Mouse (Mus musculus) NIH3T3 (cell line): ENCODE measurements around the gene Cracr2a.

Experiments
- DNase-seq: peaks from one replicate; pipeline ENCODE4 v3.0.0-alpha.2; 2012; ENCODE audit warnings: low read depth

Cracr2a gene

DNA sequence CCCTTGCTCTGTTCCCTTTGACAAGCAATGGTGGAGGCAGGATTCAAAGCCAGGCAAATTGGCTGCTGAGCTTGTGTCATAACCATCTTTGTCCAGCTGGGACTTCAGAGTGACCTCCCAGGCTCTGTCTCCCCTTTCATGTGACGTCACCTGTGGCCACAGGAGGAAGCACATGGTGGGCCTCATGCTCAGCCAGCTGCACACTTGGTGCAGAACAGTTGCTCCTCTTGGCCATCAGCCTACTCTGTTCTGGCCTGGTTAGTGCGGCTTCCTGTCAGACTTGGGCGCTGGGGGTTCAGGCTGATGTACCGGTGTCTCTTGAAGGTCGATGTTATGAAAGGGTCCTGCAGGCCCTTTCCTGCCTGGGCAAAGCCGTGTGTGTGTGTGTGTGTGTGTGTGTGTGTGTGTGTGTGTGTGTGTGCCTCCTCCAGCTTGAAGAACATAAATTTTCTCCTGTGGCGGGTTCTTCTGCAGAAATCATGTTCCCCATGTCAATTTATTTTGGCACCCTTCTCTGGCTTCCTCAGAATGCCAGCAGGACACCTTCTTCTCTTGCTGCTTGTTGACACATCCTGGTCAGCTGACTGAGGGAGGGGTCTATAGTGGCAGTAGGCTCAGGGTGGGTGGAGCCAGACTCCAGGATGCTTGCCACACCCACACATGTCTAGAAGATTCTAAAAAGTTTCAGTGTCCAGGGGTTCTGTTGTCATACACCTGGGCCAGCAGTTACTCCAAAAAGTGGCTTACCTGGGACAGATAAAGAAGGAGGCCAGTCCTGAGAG is 5.0 kb downstream of the Cracr2a start:
- peak; percentile 30 for DNase-seq

DNA sequence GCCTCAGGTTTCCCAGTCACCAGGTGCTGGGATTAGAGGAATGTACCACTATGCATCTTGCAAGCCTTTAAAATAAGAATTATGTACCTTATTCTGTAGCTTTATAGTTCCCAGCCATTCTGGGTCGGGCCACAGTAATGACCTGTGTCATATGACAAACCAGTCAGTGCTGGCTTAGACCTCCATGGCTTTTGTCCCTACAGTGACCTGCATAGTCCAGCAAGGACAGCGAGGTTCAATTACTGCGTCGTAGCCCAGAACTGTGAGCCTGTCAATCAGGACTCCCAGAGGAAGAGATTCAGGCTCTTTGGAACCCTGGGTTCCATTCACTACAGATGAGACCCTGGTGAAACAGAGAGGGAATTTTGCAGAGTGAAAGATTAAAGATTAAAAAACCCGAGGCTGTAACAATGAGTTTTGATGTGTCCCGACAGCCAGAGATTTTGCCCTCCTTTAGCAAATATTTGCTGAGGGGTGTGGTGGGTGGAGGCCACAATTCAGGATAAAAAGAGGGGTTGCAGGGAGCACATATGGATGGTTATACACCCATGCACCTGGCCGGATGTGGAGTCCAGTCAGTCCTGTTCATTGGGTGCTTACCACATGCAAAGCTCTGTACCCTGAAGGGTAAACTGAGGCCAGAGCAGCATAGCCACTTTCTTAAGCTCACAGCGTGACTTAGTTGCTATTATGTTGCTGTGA is 10.9 kb downstream of the Cracr2a start:
- DNase-seq: no peak

DNA sequence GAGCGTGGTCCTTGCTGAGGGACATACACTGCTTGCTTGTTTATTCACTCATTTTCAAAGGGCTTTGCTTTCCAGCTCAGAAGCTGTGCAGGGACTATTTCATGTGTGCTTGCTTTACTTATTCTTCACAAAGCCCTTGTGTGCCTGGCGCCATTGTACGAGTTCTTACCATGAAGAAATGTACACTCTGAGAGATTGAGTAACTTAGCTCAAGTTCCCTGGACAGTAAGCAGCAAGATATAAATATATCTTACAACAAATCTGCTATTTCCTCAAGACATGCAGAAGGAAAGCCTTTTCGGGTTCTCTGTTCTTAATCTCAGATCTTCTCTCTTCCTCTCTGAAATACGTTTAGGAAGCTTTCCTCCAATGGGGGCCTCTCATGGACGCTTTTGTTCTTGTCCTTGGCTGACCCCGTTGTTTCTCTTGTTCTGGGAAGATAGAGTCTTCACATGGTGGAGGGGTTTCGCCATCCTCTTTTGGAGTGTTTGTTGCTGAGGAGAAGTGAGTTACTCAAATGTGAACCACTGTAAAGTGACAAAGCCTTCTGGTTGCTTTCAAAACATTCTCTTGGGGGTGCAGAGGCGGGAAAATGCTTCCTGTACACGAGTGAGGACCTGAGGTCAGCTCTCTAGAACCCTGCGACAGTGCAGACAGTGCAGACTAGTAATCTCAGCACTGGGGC is 12.8 kb downstream of the Cracr2a start:
- no peak for DNase-seq

DNA sequence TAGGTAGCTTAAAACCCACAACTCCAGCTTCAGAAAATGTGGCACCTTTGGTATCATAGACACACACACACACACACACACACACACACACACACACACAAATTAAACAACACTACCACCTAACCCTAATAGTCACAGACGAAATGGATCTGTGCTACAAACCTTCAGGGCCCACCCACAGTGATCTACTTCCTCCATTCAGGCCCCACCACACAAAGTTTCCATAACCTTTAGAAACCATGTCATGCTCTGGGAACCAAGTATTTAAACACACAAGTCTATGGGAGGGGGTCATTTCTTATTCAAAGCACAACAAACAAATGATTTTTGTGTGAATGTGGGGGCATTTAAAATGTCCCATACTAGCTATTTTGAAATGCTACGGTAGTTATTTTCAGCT is 14.1 kb downstream of the Cracr2a start:
- no peak for DNase-seq

DNA sequence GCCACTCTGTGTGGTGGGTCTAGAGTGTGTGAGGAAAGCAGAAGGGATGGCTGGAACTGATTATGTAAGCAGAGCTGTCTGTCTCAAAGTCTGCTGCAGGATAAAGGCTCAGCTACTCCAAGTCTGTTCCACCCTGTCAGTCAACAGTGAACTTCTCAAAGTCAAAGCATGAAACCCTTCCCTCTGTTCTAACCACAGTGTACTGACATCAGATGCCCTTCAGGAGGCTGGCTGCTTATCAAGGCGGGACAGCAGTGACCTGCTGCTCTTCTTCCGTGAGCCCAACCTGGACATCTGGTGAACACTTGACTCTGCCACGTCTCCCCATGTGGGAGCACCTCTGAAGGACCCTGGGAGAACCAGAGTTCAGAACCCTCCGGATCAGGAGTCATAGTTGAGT is 16.6 kb downstream of the Cracr2a start:
- DNase-seq: no peak

DNA sequence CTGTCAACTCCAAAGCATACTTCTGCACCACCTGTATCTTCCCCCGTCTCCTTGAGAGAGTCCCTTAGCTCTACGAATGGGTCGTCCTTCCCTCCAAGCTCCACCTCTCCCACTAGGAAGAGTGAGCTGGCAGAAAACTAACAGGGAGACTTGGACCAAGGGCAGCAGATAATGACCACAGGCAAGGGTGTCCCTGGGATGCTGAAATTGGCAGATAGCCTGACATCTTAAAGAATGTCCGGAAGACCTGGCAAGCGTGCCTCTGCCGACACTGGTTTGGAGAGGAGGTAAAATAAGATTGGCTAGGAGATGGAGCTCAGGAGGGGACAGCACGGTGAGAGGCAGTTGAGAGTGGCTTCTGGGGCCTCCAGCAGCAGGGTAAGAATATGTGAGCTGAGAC is 17.2 kb downstream of the Cracr2a start:
- DNase-seq: no peak

DNA sequence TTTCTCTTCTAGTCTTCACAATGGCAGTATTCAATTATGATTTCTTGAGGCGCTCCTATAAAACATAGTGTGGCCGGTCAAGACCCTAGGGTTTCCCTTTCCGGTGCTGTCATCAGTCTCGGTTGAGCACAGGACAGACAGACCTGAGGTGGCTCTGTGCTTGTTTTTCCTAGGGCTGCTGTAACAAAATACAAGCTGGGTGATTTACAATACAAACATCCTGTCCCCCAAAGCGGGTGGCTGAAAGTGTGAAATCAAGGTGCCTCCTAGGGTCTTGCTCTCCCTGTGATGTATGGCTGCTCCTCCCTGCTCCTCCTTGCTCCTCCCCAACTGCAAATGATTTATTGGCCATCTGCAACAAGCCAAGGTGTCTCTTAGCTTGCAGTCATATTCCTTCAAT is 17.7 kb downstream of the Cracr2a start:
- DNase-seq: no peak

DNA sequence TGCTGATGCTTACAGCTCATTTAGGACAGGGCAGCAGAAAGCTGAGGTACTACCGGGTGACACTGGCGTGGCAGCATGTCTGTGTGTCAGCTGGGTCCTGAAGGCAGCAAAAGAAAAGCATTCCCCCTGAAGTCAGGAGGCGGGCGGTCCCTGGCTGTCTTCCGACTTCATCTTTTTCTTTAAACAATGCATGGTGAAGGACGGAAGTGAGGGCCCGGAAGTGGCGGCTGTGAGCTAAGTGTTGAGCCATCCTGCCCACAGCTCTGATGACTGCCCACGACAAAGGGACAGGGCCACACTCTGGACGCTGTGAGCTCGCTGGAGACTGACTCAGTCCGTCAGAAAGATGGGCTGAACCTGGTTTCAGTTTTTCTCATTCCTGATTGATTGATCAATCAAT is 20.8 kb downstream of the Cracr2a start:
- DNase-seq: no peak

DNA sequence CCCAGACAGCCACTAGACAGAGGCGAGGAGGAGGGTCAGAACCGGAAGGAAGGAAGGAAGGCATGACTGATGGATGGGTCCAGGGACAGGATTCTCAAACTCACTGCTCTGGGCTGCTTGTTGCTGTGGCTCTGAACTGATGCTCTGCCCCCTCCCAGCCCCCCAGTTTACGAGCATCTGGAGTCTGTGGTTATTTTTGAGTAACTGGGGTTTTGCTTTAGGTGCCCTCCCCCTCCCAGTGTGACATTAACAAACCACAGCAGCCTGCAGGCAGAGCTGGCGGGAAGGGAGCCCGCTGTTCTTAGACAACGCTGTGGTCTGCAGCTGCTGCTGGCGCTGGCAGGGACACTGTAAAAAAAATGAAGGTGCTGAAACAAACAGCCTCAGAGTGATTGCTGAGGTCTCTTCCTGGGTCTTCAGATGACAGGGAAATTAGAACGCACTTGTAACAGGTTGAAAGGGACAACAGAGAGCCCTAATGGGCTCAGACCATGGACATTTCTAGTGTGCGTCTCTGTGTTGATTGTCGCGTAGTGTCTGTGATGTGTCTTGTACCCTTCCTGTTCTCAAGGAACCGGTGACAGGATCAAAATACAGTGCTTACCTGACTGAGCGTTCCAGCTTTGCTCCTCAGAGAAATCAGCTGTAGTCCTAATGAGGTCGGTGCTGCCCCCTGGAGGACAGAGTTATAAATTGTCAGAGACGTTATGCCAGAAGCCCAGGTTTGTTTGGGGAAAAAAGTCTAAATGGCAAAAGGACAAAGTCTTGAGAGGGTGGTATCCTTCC is 21.4 kb downstream of the Cracr2a start:
- peak; percentile 90 for DNase-seq

DNA sequence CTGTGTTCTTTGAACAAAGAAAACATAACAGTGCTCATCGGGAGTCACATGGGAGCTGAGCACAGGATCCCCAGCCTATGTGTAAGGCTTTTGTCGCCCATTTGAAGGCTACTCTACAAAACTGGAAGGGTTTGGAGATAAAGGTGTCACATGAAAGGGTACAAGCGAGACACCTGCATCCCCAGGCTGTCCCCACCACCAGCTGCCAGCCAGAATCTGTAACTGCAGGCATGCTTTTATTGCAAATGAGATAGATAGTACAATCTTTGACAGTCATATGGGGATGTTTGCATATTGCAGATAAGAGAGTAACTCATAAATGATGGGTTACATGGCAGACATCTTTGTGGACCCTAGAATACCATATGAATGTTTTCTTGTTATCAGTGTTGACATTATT is 30.3 kb downstream of the Cracr2a start:
- no peak for DNase-seq

DNA sequence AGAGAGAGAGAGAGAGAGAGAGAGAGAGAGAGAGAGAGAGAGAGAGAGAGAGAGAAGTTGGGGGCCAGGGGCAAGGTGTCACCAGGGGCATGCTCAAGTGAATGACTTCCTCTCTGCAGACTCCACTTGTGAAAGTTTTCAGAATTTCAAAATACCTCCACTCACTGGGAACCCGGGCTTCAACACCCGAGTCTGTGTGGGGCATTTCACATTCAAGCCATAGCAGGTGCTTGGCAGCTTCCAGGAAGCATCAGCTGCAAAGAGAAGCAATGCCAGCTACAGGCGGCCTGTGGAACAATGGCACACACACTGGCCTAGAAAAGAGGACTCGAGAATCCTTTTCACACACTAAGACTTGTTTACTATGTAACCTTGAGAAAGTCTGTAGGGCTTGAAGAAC is 32.3 kb downstream of the Cracr2a start:
- no peak for DNase-seq

DNA sequence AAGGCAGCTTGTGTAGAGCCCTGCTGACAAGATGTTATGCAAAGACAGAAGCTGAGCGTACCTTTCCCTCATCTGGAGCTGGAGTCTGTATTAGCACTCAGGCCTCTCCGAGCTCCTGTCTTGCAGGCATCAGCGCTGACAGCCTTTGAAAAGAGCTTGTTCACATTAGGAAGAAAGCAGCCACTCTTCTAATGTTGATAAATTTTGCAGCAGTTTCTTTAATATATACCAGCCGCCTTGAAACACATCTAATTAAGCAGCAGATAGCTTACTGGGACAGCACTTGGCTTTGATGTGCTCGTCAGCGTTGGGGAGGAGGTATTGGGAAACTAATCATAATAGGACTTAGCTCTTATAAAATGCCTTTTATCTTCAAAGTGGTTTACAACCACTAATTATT is 38.1 kb downstream of the Cracr2a start:
- no peak for DNase-seq

DNA sequence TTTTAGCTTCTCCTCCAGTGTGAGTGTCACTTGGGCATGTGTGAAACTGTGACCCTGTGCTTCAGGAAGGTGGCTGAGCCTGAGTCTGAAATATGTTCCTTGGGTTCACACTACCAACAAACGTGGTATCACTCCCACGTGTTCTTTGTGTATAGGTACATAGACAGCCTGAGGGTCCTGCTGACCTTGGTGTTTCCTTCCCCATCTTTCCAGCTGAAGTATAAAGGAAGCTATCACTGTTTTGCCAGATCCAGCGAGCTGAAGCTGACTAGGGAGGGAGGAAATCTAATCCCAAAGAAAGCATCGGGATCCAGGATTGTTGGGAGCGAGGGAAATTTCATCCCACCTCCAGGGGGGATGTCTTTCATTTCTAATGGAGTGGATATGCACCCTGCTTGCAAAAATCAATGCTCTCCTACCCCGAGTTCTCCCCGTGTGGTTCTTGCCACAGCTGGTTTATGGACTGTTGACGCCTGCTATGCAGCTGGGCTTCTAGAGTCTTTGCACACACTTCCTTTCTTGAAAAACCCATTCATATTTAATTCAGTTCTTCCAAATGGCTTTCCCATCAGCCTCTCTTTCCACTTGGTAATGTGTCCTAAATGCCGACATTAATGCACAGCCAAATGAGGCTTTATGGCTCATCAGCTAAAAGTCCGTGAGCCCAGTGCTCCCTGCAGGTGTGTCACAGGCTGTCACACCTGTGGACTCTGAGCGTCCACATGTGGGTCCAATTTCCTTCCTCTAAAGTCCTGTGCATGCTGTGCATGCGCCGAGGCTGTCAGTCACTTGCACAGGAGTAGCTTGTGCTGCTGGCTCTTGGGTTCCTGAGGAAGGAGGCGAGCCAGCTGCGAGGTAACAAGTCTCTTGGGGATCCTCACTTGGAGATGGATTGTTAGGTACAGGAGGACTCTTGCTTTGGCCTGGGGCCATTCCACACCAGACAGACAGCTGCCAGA is 44.2 kb downstream of the Cracr2a start:
- no peak for DNase-seq

DNA sequence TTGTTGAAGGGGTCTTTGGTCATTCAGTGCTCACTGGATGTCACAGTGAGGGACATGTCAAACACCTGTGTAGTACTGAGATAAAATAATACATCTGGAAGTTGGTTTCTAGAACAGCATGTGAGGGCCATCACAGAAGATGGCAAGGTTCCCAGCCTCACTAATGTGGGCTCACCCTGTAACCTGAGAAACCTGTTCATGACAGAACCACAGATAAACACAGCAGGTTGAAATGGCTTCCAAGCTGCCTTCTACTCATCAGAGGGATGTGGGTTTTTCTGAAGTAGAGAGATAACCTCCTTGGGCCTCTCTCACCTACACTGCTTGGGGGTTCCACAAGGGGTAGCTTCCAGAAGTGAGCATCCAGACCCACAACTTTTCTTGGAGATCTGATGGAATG is 48.5 kb downstream of the Cracr2a start:
- peak; percentile 25 for DNase-seq

DNA sequence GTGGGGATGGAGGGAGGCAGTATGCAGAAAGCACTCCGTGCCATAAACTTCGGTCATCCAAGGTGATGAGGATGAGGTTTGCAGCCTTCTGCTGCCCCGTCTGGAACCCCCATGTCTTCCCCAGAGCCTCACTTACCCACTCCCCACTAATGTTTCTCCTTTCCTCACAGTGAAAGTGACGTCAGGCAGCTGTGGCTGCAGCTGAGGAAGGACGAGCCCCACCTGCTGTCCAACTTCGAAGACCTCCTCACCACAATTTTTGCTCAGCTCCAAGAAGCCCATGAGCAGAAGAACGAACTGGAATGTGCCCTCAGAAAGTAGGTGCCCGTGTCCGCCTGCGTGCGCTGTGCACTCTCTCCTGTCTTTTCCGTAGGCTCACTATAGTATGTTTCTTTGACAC is 50.1 kb downstream of the Cracr2a start:
- DNase-seq: no peak

DNA sequence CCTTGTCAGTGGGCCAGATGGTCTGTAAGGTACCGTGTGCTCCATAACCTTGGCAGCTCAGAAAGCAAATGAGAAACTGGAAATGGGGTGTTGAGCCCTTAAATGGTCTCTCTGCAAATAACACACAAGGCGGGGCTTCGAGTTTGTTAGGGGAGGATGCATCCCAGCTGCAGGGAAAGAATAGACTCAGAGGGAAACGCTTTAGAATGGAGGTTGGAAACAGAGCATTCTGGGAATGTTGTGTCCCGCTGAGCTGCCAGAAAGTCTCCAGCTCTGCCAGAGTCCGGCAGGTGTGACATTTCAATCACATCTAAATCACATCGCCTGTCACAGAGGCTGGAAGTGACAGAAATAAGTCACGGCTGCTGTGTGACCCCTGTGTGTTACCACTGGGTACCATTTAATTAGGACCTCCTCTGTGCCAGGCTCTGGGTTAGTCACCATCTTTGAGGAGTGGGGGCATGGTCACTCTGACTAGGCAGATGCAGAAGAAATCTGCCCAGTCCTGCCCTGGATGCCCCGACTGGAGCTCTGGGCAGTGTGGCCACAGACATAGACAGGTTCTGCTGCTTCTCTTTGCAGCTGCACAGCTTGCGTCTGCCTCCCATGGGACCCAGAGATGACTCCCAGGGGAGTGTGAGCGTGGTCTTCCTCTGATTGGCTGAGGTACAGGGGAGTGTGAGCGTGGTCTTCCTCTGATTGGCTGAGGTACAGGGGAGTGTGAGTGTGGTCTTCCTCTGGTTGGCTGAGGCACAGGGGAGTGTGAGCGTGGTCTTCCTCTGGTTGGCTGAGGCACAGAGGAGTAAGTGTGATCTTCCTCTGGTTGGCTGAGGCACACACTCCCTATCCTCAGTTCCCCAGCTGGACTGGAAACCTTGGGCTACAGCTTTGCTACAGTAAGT is 53.2 kb downstream of the Cracr2a start:
- DNase-seq: no peak

DNA sequence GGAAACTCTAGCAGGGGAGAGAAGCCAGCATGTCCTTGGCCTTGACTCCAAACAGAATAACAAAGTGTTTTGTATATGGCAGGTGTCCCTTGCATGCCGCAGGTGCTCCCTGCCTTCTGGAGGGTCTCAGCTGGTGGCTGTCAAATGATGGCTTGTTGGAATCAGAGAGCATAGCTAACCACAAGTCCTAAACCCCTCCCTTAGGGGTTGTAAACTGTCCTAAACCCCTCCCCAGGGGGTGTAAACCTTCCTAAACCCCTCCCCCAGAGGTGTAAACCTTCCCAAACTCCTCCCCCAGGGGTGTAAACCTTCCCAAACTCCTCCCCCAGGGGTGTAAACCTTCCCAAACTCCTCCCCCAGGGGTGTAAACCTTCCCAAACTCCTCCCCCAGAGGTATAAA is 55.5 kb downstream of the Cracr2a start:
- DNase-seq: no peak

DNA sequence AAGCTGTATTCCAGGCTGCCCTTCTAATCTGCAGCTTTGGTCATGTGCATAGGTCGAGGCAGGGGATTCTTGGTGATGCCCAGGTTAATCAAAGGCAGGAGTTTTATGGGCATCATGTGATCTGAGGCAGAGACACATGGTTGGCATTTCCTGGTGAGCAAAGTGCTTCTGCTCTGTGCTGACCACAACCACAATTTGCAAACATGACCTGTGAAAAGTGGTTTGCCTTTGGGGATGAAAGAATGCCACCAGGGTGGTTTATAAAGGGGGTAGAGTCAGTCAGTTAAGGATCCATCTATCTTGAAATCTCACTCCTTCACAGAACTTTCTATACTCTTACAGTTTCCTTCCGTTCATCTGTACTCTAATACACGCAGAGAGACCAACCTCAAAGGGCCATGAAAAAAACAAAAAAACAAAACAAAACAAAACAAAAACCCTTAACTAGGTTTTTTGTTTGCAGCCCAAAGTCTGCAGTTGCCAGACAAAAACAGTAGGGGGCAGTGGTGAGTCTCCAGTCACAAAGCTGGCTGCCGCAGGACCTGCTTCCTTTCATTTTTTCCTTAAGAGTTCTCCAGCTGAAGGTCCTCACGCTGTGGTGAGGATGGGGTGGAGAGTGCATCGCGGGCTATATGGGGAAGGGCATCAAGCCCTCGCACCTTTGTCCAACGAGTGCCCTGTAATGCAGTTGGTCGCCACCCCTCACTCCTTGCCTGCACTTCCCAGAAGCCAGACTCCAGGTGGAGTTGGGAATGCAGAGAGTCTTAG is 56.3 kb downstream of the Cracr2a start:
- DNase-seq: peak; percentile 80

DNA sequence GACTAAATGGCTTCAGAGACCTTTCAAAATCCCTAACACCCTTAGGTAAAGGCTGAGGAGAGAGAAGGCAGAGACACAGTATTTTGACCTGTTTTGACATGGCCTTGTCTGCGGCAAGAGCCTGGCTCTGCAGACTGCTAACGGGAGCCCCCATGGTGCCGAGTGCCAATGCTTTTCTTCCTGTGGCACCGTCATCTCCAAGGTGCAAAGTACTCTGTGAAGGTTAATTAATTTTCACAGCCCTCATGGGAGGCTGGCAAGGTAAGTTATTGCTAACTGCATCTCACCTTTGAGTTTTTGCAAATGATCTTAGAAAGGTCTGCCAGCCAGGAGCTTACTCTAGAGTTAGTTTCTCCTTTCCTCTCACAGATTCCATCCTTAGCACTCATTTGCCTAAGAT is 57.5 kb downstream of the Cracr2a start:
- no peak for DNase-seq
